Mouse (Mus musculus) olfactory bulb, adult 2 months (tissue): ENCODE data around the gene Asic2. TPM values are rescaled to one million over a fixed set of nuclear protein-coding genes. Genes with fewer than 3 reads are reported as not detected.
"Not testable (repeated sequence)": the region's sequence is repeated elsewhere in the genome, so short reads cannot be mapped to it uniquely, and the experiment has no call there.

Source experiments
- H3K27ac ChIP-seq: fragments of 200-500 bp; 2 replicates; pipeline ENCODE4 v1.5.1; 2012; ENCODE audit warnings: low read depth, low read length; ENCODE audit not compliant: insufficient read depth
- H3K4me1 ChIP-seq: fragments of 200-500 bp; 2 replicates; pipeline ENCODE4 v1.6.1; 2012; ENCODE audit warnings: low read length; ENCODE audit not compliant: control insufficient read depth, insufficient read depth
- H3K4me3 ChIP-seq: fragments of 200-500 bp; 2 replicates; pipeline ENCODE4 v1.5.1; 2012; ENCODE audit warnings: mild to moderate bottlenecking, low read depth, low read length, moderate library complexity; ENCODE audit not compliant: insufficient read depth
- CTCF ChIP-seq: fragments of 200-500 bp; IDR thresholded peaks from 2 replicates; pipeline ENCODE4 v1.5.1; 2012; ENCODE audit warnings: low read depth, mild to moderate bottlenecking, low read length, moderate library complexity; ENCODE audit not compliant: insufficient read depth
- POLR2A ChIP-seq: fragments of 200-500 bp; IDR thresholded peaks from 2 replicates; pipeline ENCODE4 v1.6.1; 2012; ENCODE audit warnings: mild to moderate bottlenecking, low read depth, low read length, moderate library complexity; ENCODE audit not compliant: insufficient read depth
- WGBS: fragments of 180-500 bp; shearing (Covaris S2); methylation state at CpG from one replicate; pipeline ENCODE4 v1.1.7; 2018; 5-methylcytosine and 5-hydroxymethylcytosine counted together
- polyA plus RNA-seq: library from polyadenylated mRNA; stranded (reverse); fragments of >200 nt; gene quantifications from 2 replicates; pipeline ENCODE4 v1.2.4, GENCODE M21; 2012; ENCODE audit warnings: low replicate concordance; ENCODE audit not compliant: missing spikeins, insufficient read depth, insufficient read length

The Asic2 gene
- polyA plus RNA-seq, 1 experiment: not detected

- WGBS: 95% methylated on average over 3 of the region's 3 CpGs
- TF ChIP-seq POLR2A: no peak
- TF ChIP-seq CTCF: no peak
- H3K27ac ChIP-seq: no peak overlapping the region
- peaks cover 2% of the 10 kb centered on the region; the same call in 1 of the 2 replicates for H3K4me1 ChIP-seq
- H3K4me3 ChIP-seq: no peak overlapping the region
Observed at GRCm38 (mm10) chr11:81364442-81364841, 603.8 kb downstream of the Asic2 start.

- Histone ChIP-seq H3K4me3 (no peak overlapping the region), H3K27ac (no peak overlapping the region), H3K4me1 (peaks cover 2% of the 10 kb centered on the region; the same call in 1 of the 2 replicates)
- TF ChIP-seq CTCF (no peak), POLR2A (no peak)
- WGBS: 38% methylated on average over 3 of the region's 3 CpGs
Observed at GRCm38 (mm10) chr11:81362461-81362860, 605.8 kb downstream of the Asic2 start.

GRCm38 (mm10) chr11:81361040-81361439, 607.2 kb downstream of the Asic2 start:
- 86% methylated on average over 4 of the region's 4 CpGs for WGBS
- H3K27ac ChIP-seq: no peak overlapping the region
- TF ChIP-seq POLR2A (no peak), CTCF (no peak)

GRCm38 (mm10) chr11:81350498-81350897, 617.8 kb downstream of the Asic2 start:
- WGBS: 86% methylated on average over 6 of the region's 6 CpGs
- H3K4me3 ChIP-seq, H3K4me1 ChIP-seq, H3K27ac ChIP-seq: not testable (repeated sequence)

More at GRCm38 (mm10) chr11:81361040-81361439, 607.2 kb downstream of the Asic2 start:
- Histone ChIP-seq H3K4me3 (no peak overlapping the region), H3K4me1 (peaks cover 2% of the 10 kb centered on the region; the same call in 1 of the 2 replicates)

GRCm38 (mm10) chr11:81331977-81332376, 636.3 kb downstream of the Asic2 start:
- no peak overlapping the region for H3K27ac ChIP-seq
- H3K4me3 ChIP-seq: no peak overlapping the region
- TF ChIP-seq CTCF: no peak
- no peak for TF ChIP-seq POLR2A
- 76% methylated on average over 2 of the region's 2 CpGs for WGBS
- no peaks in the 10 kb centered on the region for H3K4me1 ChIP-seq

GRCm38 (mm10) chr11:81330982-81331381, 637.3 kb downstream of the Asic2 start:
- TF ChIP-seq CTCF (no peak), POLR2A (no peak)
- WGBS: 89% methylated on average over 3 of the region's 3 CpGs
- Histone ChIP-seq H3K4me3 (no peak overlapping the region), H3K27ac (no peak overlapping the region), H3K4me1 (no peaks in the 10 kb centered on the region)

- H3K4me3 ChIP-seq: no peak overlapping the region
- 63% methylated on average over 5 of the region's 5 CpGs for WGBS
- H3K27ac ChIP-seq: no peak overlapping the region
- no peak for TF ChIP-seq CTCF
- no peak for TF ChIP-seq POLR2A
- no peaks in the 10 kb centered on the region; the same call in 1 of the 2 replicates for H3K4me1 ChIP-seq
Observed at GRCm38 (mm10) chr11:81328088-81328487, 640.2 kb downstream of the Asic2 start.

GRCm38 (mm10) chr11:81323146-81323545, 645.1 kb downstream of the Asic2 start:
- H3K4me3 ChIP-seq: no peak overlapping the region
- no peak overlapping the region for H3K27ac ChIP-seq
- H3K4me1 ChIP-seq: no peaks in the 10 kb centered on the region; the same call in 1 of the 2 replicates
- WGBS: 88% methylated on average over 4 of the region's 4 CpGs
- TF ChIP-seq CTCF (no peak), POLR2A (no peak)

- Histone ChIP-seq H3K4me3 (no peak overlapping the region), H3K27ac (no peak overlapping the region), H3K4me1 (no peaks in the 10 kb centered on the region; the same call in 1 of the 2 replicates)
- WGBS: 92% methylated on average over 8 of the region's 8 CpGs
- TF ChIP-seq CTCF (no peak), POLR2A (no peak)
Observed at GRCm38 (mm10) chr11:81322466-81322865, 645.8 kb downstream of the Asic2 start.

- Histone ChIP-seq H3K4me1 (no peaks in the 10 kb centered on the region), H3K4me3 (no peak overlapping the region), H3K27ac (no peak overlapping the region)
- WGBS: 71% methylated on average over 3 of the region's 3 CpGs
- TF ChIP-seq CTCF: no peak
- no peak for TF ChIP-seq POLR2A
Observed at GRCm38 (mm10) chr11:81290041-81290440, 678.2 kb downstream of the Asic2 start.
